Mouse (Mus musculus) liver, embryonic 11.5 days (tissue): ENCODE measurements around the gene Ccdc151. TPM values are rescaled to one million over a fixed set of nuclear protein-coding genes. Genes with fewer than 3 reads are reported as not detected.

Experiments used
- ATAC-seq: fragments of 200-750 bp; cut with Nextera tagmentation; replicated peaks from 2 replicates; pipeline ENCODE4 v1.8.0; 2017; ENCODE audit warnings: moderate number of reproducible peaks, mild to moderate bottlenecking, moderate TSS enrichment, moderate library complexity; ENCODE audit not compliant: low FRiP score
- DNase-seq: peaks from one replicate; pipeline ENCODE4 v3.0.0-alpha.2; 2017; ENCODE audit warnings: low spot score
- H3K27ac ChIP-seq: fragments of 300-500 bp; sonication (generic); 2 replicates; pipeline ENCODE4 v1.5.1; 2014; ENCODE audit warnings: mild to moderate bottlenecking, low read depth, low read length, control low read depth
- H3K27me3 ChIP-seq: fragments of 300-500 bp; sonication (generic); replicated peaks from 2 replicates; pipeline ENCODE4 v1.6.1; 2014; ENCODE audit warnings: low read length, mixed read lengths; ENCODE audit not compliant: control insufficient read depth, insufficient read depth
- H3K36me3 ChIP-seq: fragments of 300-500 bp; sonication (generic); 2 replicates; pipeline ENCODE4 v1.6.1; 2014; ENCODE audit warnings: mild to moderate bottlenecking, low read length, moderate library complexity, mixed read lengths; ENCODE audit not compliant: control insufficient read depth, insufficient read depth
- H3K4me1 ChIP-seq: fragments of 300-500 bp; sonication (generic); replicated peaks from 2 replicates; pipeline ENCODE4 v1.6.1; 2014; ENCODE audit warnings: low read length, mixed read lengths; ENCODE audit not compliant: control insufficient read depth, insufficient read depth
- H3K4me2 ChIP-seq: fragments of 300-500 bp; sonication (generic); 2 replicates; pipeline ENCODE4 v1.6.1; 2014; ENCODE audit warnings: mild to moderate bottlenecking, control low read depth, moderate library complexity
- H3K4me3 ChIP-seq: fragments of 300-500 bp; sonication (generic); 2 replicates; pipeline ENCODE4 v1.5.1; 2014; ENCODE audit warnings: low read depth, low read length, control low read depth
- H3K9ac ChIP-seq: fragments of 300-500 bp; sonication (generic); 2 replicates; pipeline ENCODE4 v1.6.1; 2014; ENCODE audit warnings: low read depth, low read length, control low read depth
- H3K9me3 ChIP-seq: fragments of 300-500 bp; sonication (generic); 2 replicates; pipeline ENCODE4 v1.6.1; 2016; ENCODE audit warnings: low read length, inconsistent platforms, mixed read lengths; ENCODE audit not compliant: control insufficient read depth
- WGBS: fragments of 180-500 bp; shearing (Covaris S2); extraction: QIAGEN DNeasy Blood & Tissue Kit; methylation state at CpG from one replicate; pipeline ENCODE4 v1.1.7; 2014; 5-methylcytosine and 5-hydroxymethylcytosine counted together
- polyA plus RNA-seq: library from polyadenylated mRNA; unstranded; fragments of >200 nt; fragmentation: Nextera tagmentation; extraction: Ambion mirVana; gene quantifications from 2 replicates; pipeline ENCODE4 v1.2.1, GENCODE M21; 2014

Ccdc151 gene
- 0.23 and 0.29 TPM in 2 replicates for polyA plus RNA-seq

GRCm38 (mm10) chr9:22002194-22003162 is at the start of gene Ccdc151, which contains the start of gene Prkcsh:
Gene Ccdc151 (minus strand): TSS chr9:22002634.
Gene Prkcsh (plus strand): TSS chr9:22002806.
- no peaks in the 10 kb centered on the region for H3K9me3 ChIP-seq
- ATAC-seq (peak; percentile 99), DNase-seq (peak; percentile 97)
- peaks cover 25% of the 10 kb centered on the region; the same call in 1 of the 2 replicates for H3K36me3 ChIP-seq
- peaks cover 7% of the 10 kb centered on the region for H3K27me3 ChIP-seq
- H3K27ac ChIP-seq = peak within 1 kb of the TSS; percentile 72
- 7% methylated on average over 57 of the region's 57 CpGs for WGBS
- H3K4me3 ChIP-seq = peak within 1 kb of the TSS; percentile 60
- peaks cover 18% of the 10 kb centered on the region for H3K4me1 ChIP-seq
- H3K4me2 ChIP-seq = peak within 1 kb of the TSS; percentile 87
- peak within 1 kb of the TSS; percentile 70 for H3K9ac ChIP-seq

DNA sequence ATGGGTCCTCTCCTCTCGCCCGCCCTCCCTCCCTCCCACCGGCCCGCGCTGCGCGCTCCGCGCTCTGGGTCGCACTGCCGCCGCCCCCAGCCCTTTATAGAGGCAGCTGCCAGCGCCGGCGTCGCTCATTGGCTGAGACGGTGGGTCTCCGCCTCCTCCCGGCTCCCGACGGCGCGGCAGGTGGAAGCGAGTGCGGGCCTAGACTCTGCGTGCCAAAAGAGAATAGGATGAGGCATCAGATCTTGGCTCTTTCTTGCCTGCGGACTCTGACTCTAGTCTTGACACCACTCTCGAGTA is 49.5 kb upstream of the Ccdc151 start, which contains the start of gene Elavl3:
TSS of gene Elavl3 (minus strand) at position 66 of the 297 bp plus-strand sequence.
- H3K9me3 ChIP-seq = no peaks in the 10 kb centered on the region
- 3% methylated on average over 28 of the region's 28 CpGs for WGBS
- no peak for DNase-seq
- no peak within 1 kb of the TSS for H3K27ac ChIP-seq
- H3K27me3 ChIP-seq = peaks cover 65% of the 10 kb centered on the region
- peak within 1 kb of the TSS; percentile 75 for H3K4me2 ChIP-seq
- peak within 1 kb of the TSS; percentile 41 for H3K4me3 ChIP-seq
- no peak within 1 kb of the TSS for H3K9ac ChIP-seq
- peaks cover 19% of the 10 kb centered on the region for H3K4me1 ChIP-seq
- no peak for ATAC-seq
- no peaks in the 10 kb centered on the region for H3K36me3 ChIP-seq

- Histone ChIP-seq H3K4me1 (peaks cover 19% of the 10 kb centered on the region), H3K36me3 (no peaks in the 10 kb centered on the region), H3K4me3 (peak overlapping the region; percentile 41), H3K27ac (no peak overlapping the region), H3K9me3 (no peaks in the 10 kb centered on the region), H3K27me3 (peaks cover 65% of the 10 kb centered on the region), H3K4me2 (peak overlapping the region; percentile 75), H3K9ac (no peak overlapping the region)
- 3% methylated on average over 67 of the region's 67 CpGs for WGBS
- DNase-seq (peak; percentile 43), ATAC-seq (no peak)
Observed at GRCm38 (mm10) chr9:22051161-22051957, 48.9 kb upstream of the Ccdc151 start.

DNA sequence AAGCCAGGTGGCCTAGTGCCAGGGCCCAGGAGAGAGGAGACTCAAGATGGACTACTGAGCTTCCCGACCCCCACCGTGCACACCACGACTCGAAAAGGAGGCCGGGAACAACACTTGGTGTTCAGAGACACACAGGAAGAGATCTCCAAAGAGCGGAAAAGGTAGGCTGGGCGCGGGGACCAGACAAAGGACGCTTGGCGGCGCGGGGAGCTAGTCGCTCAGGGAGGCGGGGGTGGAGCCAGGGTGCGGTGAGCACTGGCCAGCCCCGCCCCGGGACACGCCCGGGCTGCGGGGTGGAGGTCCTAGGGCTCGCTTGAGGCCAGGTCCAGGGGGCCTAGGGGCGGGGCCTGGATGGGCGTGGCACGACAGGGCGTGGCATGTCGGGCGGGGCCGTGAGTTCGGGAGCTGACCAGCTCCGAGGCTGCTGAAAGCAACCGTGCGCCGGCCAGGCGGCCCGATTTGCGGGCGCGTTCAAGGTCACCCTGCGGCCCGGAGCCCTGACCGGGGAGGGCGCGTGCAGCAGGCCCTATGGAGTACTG is 48.0 kb upstream of the Ccdc151 start:
- no peaks in the 10 kb centered on the region for H3K9me3 ChIP-seq
- ATAC-seq (peak; percentile 76), DNase-seq (peak; percentile 82)
- H3K9ac ChIP-seq = no peak overlapping the region
- H3K4me3 ChIP-seq = peak overlapping the region; percentile 41
- H3K36me3 ChIP-seq = no peaks in the 10 kb centered on the region
- H3K4me1 ChIP-seq = peaks cover 19% of the 10 kb centered on the region
- peak overlapping the region; percentile 75 for H3K4me2 ChIP-seq
- H3K27me3 ChIP-seq = peaks cover 61% of the 10 kb centered on the region
- 2% methylated on average over 43 of the region's 43 CpGs for whole genome bisulfite sequencing
- H3K27ac ChIP-seq = no peak overlapping the region

GRCm38 (mm10) chr9:22049721-22050270 is 47.4 kb upstream of the Ccdc151 start:
- peaks cover 61% of the 10 kb centered on the region for H3K27me3 ChIP-seq
- 50% methylated on average over 4 of the region's 4 CpGs for WGBS
- H3K27ac ChIP-seq = no peak overlapping the region
- ATAC-seq (no peak), DNase-seq (no peak)
- no peaks in the 10 kb centered on the region for H3K36me3 ChIP-seq
- H3K9me3 ChIP-seq = no peaks in the 10 kb centered on the region
- H3K4me2 ChIP-seq = peak overlapping the region; percentile 75; the same call in 1 of the 2 replicates
- H3K9ac ChIP-seq = no peak overlapping the region
- H3K4me3 ChIP-seq = no peak overlapping the region
- peaks cover 19% of the 10 kb centered on the region for H3K4me1 ChIP-seq

DNA sequence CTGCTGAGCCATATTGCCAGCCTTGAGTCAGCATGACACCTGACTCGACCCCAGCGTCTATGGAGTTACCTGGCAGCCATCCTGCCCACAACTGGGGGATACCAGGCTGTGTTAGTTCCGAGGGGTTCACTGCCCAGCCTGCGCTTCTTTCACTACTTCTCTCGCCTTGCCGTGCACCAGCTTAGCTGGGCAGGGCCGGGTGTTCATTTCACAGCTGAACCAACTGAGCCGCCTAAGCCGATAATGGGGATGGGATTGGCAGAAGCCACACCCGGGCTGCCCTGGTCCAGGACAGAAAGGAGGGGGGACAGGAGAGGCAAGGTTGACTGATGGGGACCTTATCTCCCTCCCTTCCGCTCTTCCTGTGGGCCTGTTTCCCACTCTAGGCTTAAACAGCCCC is 46.9 kb upstream of the Ccdc151 start:
- H3K27me3 ChIP-seq = peaks cover 56% of the 10 kb centered on the region
- 65% methylated on average over 11 of the region's 11 CpGs for WGBS
- H3K4me3 ChIP-seq = no peak overlapping the region
- no peak overlapping the region for H3K4me2 ChIP-seq
- H3K9me3 ChIP-seq = no peaks in the 10 kb centered on the region
- H3K27ac ChIP-seq = no peak overlapping the region
- H3K4me1 ChIP-seq = peaks cover 17% of the 10 kb centered on the region
- DNase-seq (no peak), ATAC-seq (no peak)
- H3K9ac ChIP-seq = no peak overlapping the region
- H3K36me3 ChIP-seq = no peaks in the 10 kb centered on the region

DNA sequence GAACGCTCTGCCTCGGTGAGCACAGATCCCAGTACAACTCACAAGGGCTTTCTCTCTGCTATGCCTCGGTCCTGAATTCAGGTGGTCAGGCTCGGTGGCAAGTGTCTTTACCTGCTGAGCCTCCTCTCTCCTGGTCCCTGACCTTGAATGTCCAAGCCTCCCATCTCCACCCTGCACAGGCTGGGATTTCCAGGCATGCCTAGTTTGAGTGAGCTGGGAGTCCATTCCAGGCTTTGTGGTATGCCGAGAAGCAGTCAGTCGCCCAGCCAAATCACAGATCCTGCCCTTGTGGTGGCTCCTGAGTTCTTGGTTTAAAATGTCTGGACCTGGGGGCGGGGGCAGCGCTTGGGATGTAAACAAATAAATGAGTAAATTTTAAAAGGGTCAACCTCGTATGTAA is 44.9 kb upstream of the Ccdc151 start:
- H3K27ac ChIP-seq = no peak overlapping the region
- no peak overlapping the region for H3K4me2 ChIP-seq
- H3K4me3 ChIP-seq = no peak overlapping the region
- no peaks in the 10 kb centered on the region for H3K9me3 ChIP-seq
- ATAC-seq (no peak), DNase-seq (no peak)
- H3K36me3 ChIP-seq = no peaks in the 10 kb centered on the region
- peaks cover 17% of the 10 kb centered on the region for H3K4me1 ChIP-seq
- H3K9ac ChIP-seq = no peak overlapping the region
- peaks cover 40% of the 10 kb centered on the region for H3K27me3 ChIP-seq
- 64% methylated on average over 9 of the region's 9 CpGs for WGBS

GRCm38 (mm10) chr9:22041832-22042231 is 39.4 kb upstream of the Ccdc151 start:
- H3K4me3 ChIP-seq = no peak overlapping the region
- H3K4me1 ChIP-seq = no peaks in the 10 kb centered on the region
- H3K4me2 ChIP-seq = no peak overlapping the region
- no peak overlapping the region for H3K9ac ChIP-seq
- no peak for DNase-seq
- 59% methylated on average over 2 of the region's 2 CpGs for WGBS
- no peak overlapping the region for H3K27ac ChIP-seq
- H3K9me3 ChIP-seq = no peaks in the 10 kb centered on the region
- H3K36me3 ChIP-seq = no peaks in the 10 kb centered on the region
- ATAC-seq = no peak
- no peaks in the 10 kb centered on the region; the same call in none of the 2 replicates for H3K27me3 ChIP-seq
